Mouse (Mus musculus) cerebral cortex, adult 2 months (tissue): ENCODE data around the gene Rab3b.

ENCODE experiments used
- WGBS: fragments of 180-500 bp; shearing (Covaris S2); methylation state at CpG from one replicate; pipeline ENCODE4 v1.1.7; 2018; 5-methylcytosine and 5-hydroxymethylcytosine counted together

Rab3b gene

DNA sequence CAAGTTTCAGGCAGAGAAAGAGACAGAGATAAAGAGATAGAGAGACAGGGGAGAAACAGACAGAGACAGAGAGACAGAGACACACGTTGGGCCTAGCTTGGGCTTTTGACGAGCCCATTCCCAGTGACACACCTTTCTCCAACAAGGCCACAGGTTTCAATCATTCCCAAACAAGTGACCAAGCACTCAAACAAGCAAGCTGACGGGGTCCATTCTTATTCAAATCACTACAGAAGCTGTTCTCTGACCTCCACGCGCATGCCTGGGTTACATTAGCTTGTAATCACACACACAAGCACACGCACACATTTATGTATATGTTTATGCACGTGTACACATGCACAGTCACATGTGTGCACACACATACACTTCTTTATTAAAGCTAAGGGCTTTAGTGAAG is 21.6 kb downstream of the Rab3b start:
- WGBS: 81% methylated on average over 7 of the region's 7 CpGs

DNA sequence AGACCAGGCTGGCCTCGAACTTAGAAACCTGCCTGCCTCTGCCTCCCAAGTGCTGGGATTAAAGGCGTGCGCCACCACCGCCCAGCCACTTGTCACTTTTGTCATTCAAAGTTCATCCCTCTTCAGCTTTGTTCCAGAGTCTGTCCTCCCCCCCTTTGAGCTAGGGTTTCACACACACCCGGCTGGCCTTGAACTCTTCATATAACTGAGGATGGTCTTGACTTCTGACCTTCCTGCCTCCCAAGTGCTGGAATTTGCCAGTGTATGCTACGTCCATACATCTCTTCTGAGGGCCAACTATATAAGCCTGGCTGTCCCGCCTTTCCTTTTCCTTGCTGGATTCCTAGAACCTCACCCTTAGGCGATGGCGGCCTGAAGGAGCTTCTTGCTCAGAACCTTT is 24.0 kb downstream of the Rab3b start:
- WGBS: 94% methylated on average over 9 of the region's 9 CpGs

DNA sequence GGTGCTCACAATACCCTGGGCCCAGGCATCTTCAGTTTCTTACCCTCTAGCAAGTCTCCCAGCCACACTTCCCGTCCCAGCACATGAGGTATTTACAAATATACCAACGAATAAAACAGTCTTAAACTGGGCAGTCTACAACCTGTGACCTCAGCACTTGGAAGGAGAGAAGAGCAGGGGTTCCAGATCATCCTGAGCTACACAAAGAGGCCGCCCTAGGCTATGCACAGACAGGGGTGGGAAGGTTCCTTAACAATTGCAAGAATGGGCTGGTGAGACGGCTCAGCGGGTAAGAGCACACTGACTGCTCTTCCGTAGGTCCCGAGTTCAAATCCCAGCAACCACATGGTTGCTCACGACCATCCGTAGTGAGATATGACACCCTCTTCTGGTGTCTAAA is 24.5 kb downstream of the Rab3b start:
- WGBS: 94% methylated on average over 9 of the region's 9 CpGs

DNA sequence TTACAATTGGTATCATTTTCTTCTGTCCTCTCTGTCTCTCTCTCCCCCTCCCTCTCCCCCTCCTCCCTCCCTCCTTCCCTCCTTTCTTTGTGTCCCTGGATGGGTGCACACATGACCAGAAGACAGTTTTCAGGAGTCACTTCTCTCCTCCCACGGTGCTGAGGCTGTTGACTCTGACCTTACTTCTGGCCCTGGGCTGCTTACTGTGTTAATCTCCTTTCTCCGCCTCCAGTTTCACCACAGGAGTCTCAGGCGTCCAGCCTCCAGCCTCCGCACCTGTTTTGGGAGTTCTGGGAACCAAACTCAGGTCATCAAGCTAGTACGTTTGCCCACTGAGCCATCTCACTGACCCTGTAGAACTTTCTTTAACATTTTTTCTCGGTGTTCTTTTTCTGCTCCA is 25.2 kb downstream of the Rab3b start:
- 68% methylated on average over 6 of the region's 6 CpGs for WGBS

DNA sequence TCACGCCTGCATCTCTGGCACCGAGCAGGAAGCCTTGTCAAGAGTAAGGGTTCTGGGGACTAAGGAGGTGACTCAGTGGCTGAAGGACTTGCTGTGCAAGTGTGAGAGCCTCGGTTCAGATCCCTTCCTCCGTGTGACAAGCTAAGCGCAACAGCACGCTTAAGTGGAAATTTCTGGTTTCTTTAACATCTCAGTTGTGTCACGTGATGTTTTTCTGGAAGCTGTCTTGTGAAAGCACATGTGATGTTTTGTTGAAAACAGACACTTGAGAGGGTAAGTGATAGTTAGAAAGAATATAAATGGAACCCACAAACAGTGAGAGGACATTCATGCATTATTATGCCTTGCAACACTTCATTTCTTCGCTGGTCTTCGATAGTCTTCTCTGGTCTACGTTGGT is 25.9 kb downstream of the Rab3b start:
- 89% methylated on average over 10 of the region's 10 CpGs for WGBS

DNA sequence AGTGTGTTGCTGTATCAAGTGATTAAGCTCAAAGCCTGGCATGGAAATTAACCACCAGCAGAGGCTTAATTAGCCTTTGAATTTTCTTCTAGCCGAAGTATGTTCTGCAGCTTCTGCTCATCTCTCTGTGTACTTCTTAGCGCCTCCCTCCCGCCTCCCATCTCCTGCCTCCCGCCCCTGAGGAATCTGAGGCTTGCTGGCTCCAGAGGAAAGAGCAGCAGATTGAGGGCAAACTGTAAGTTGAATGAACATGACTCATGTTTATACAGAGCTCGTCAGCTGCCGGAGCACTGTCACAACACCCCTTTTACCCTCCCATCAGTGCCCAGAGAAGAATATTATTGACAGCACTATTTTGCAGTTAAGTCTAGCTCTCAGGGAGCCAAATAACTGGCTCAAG is 27.0 kb downstream of the Rab3b start:
- WGBS: 18% methylated on average over 6 of the region's 6 CpGs

DNA sequence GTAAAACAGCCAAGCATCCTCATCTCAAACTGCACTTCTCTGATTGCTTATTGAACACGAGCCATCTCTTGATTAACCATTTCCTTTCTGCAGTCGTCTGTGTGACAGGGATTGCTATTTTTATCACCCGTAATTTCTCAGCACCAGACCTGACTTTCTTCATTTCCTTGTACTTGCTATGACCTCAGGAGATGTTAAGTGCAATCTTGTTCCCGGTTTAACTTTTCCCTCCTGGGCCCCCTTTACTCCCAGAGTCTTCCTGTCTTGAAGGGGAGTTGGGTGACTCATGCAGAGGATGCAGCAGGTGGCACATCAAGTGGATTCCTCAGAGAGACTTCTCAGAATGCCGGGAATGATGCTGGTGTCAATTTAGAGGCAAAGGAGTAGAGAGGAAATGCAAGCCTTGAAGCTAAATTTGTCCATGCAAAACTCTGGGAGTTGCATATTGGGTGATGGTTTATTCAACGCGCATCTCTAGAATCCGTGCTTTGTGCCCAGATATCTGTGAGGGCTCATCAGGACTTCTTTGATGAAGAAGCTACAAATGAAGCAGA is 31.1 kb downstream of the Rab3b start:
- WGBS: 43% methylated on average over 8 of the region's 8 CpGs

DNA sequence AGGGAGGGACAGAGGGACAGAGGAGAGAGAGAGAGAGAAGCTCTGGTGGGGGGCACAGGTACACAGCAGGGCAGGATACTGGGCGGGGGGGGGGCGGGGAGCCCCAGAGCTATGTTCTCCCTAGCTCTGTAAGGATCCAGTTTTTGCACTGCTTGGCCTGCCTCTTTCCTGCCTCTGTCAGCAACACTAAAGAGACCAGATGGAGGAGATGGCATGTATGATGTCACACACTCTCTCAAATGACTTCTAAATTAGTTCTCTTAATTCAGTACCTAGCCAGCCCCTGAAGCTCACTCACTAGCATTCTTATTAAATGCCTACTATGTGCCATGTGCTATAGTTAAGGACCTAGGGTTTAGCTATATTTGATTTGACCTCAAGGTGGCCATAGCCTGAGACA is 33.0 kb downstream of the Rab3b start:
- 79% methylated on average over 2 of the region's 2 CpGs for WGBS

DNA sequence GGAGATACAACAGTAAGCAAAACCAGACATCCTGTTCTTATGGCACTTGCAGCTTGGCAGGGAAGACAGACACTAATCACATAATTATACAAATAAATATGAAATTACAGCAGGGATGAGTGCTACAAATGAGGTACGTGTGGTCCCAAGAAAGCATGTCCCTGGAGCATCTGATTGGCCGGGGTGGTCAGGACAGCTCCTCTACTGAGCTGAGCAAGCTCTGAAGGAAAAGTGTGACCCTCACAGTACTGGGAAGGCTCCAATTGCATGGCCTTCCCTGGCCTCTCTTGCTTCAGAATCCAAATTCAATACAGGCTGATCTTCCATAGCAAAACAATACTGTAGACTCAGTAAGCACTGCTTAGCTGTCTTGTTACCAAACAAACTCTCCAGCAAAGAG is 34.3 kb downstream of the Rab3b start:
- 92% methylated on average over 2 of the region's 2 CpGs for WGBS

DNA sequence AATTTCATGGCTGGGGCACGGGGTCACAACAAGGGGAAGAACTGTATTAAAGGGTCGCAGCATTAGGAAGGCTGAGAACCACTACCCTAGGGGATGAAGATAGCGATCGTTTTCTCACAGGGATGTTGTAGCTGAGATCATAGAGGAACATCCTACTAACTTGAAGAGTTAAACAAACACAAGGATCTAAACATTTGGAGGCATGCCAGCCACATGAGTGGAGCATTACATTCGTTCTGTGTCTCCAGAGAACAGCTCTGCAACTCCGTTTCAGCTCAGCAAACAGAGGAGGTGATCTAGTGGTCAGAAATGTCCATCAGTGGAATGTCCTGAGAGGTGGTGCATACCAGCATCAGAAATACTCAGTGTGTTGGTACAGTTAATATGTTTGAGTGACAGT is 35.5 kb downstream of the Rab3b start:
- WGBS: 62% methylated on average over 6 of the region's 6 CpGs

DNA sequence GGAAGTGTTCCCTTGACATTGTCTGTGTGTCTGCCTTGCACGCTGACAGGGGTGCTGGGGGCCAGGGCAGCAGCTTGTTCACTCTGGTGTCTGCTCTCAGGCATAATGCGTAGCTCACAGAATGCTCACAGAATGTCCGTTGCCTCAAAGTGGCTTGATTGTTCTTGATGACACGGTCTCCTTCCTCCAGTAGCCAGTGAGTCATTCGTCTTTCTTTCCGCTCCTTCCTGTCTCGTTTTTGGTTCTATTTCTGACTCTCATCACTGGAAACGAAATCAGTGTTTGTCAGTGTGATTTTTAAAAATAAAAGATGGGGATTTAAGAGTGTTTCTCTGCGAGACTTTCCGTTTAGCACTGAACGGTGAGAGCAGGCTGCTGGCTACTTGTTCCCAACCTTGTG is 36.2 kb downstream of the Rab3b start:
- WGBS: 27% methylated on average over 11 of the region's 11 CpGs

DNA sequence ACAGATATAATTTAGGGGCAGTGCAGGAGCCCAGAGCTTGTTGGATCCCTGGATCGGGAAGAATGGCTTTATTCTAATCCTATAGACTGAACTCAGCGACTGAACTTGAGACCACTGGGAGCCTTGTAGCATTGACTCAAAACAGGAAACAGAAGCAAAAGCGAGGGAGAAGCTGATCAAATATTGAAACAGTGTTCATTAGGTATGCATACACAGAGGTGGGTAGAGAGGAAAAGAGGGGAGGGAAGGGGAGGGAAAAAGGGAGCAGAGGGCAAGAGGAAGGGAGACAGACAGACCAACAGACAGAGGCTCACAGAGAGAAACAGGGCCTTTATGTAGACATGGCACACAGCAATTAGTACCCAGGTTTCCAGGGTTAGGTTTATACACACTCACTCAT is 38.8 kb downstream of the Rab3b start:
- WGBS: 79% methylated on average over 3 of the region's 3 CpGs

DNA sequence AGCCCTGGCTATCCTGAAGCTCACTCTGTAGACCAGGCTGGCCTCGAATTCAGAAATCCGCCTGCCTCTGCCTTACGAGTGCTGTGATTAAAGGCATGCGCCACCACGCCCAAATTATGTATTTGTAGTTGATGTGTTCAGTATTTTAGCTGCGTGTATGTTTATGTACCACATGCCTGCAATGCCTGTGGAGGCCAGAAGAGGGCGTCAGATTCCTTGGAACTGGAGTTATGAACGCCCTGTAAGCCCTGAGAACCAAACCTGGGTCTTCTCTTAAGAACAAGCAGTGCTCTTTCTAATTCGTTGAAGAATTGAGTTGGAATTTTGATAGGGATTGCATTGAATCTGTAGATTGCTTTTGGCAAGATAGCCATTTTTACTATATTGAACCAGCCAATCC is 49.1 kb downstream of the Rab3b start:
- WGBS: 83% methylated on average over 9 of the region's 9 CpGs

DNA sequence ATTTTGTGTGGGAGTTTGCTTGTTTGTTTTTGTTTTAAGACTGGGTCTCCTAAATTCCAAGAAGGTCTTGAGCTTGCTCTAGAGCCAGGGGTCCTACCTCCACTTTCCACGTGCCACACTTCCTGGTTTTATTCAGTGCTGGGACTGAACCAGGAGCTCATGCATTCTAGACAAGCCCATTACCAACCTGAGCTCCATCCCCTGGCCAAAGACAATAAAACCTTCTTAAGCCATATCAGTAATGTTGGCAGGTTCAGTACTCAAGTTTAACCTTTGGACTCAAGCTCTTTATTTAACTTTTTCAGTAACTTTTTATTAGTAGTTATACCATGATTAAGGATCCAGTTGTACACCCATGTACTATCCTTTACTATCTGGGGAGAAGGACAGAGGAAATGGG is 54.3 kb downstream of the Rab3b start:
- WGBS: 72% methylated on average over 1 of the region's 1 CpGs

DNA sequence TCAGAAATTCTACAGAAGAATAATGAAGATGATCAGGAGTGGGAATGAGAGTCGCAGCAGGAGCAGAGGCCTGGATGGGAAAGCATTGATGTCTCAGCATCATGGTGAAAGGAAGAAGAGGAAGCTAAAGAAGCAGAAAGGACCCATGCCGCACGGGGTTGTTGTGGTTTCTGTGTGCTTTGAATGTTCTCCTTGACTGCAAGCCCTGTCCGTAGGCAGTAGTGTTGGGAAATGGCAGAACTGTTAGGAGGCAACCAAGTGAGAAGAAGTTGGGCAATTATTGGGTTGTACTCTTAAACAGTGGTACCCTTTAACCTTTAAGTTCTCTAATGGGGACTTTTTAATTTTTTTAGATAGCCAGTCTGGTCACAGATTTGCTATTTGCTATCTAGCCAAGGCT is 56.0 kb downstream of the Rab3b start:
- WGBS: 76% methylated on average over 4 of the region's 4 CpGs

DNA sequence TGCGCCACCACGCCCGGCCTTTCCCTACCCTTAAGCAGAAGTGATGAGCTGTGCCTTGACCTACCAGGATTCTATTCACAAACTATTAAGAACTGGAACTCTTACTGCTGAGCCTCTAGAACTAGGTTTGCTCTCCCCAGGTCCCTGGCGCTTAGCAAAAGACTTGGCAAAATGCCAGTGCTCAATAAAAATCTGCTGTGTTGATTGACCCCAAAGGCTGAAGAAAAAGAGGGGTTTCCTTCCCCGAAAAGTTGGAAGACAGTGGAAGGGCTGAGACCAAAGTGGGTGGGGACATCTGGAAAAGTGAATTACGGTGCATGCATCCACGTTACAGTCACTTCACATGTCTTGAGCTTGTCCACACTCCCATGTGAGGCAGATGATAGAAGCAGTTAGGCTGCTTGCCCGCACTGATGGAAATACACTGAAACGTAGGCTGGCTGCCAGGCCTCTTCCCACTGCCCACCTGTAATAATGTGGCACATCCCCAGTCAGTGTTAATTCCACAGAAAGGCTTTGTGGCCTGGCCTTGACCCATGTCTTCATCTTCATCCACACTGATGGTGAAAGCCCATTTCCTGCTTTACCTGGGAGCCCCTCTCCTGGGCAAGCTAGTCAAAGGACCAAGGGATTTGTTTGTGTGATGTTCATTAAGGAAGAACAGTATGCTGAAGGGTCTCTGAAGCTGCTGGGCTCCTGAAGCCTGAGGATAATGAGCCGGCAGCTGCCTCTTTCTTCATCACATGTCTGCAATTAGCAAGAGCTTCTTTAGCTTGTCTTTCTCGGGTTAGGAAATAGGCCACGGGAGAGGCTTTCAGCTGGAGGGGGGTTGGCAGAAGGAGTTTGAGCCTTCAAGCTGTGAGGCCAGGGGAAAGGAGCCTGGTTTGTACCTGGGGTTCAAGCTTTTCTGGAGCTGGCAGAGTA is 59.2 kb downstream of the Rab3b start:
- 51% methylated on average over 12 of the region's 12 CpGs for WGBS

DNA sequence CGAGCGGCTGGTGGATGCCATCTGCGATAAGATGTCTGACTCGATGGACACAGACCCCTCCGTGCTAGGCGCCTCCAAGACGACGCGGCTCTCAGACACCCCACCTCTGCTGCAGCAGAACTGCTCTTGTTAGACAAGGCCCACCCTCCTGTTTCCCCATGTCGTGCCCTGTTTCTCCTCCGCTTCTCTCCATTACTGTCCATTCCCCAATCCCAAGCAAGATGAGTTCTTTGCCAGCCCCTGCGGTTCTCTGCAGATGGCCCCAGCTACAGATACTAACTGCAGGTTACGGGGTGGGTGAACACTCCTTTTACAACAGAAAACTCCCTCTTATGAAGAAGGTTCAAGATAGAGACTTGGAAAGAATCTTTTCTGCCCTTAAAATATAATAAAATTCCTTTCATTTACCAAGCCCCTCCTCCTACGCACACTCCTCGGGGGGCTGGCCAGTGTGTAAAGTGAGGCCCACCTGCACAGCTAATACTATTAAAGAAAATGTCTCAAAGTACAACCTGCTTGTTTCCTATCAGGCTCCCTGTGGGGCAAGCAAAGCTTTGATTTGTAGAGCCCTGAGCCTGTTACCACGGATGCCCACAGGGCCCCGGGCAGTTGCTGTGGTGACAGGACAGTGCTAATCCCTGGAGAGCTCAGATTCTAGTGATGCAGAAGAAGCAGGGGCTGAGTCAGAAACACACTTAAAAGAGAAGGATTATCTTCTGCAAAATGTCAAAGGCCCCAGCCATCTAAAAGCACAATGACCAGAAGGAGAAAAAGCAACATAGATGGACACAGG is 62.0 kb downstream of the Rab3b start:
- WGBS: 79% methylated on average over 17 of the region's 17 CpGs

DNA sequence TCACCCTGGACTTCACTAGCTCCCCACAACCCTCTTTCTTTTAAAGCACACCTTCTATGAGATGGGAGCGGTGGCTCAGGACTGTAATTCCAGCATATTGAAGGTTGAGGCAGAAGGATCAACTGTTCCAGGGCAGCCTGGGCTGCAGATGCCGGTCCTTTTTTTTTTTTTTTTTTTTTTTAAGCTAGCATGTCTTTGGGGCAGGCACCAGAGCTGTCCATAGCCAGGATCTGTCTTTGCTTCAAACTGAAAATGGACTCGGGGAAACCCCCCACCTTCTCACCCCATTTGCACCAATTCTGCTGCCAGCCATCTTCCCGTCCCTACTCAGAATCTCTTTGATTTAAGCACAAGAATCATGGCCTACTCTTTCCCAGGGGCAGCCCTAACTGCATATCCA is 63.3 kb downstream of the Rab3b start:
- 94% methylated on average over 4 of the region's 4 CpGs for WGBS

DNA sequence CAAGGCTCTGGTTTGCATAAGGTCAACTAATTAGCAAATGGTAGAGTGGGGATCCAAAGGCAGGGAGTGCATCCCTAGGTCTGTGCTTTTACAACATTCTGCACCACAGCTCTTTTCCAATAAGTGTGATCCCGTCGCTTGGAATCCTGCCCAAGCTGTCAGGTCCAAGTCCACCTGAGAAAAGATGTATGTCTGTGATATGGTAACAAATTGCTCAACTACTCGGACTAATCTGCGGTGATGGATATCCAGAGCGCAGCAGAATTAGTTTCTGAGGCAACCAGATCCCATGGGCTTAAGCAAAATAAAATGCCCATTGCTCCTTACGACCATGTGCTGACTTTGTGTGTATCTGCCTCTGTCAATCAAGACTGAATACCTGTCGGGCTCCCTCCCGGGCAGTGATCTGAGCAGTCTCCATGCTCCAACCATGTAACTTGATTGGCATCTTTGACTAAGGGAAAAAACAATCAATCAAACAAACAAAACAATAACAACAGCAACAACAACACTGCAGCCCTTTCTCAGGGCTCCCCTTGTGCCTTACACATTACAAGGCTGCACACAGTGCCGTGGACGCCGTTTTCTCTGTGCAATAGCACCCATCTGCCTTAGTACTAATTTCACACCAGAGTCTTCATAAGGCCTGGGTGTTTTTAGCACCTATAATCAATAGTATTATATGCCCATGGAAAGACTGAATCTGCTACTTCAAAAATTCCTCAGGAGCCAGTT is 64.3 kb downstream of the Rab3b start:
- whole genome bisulfite sequencing: 88% methylated on average over 11 of the region's 11 CpGs

DNA sequence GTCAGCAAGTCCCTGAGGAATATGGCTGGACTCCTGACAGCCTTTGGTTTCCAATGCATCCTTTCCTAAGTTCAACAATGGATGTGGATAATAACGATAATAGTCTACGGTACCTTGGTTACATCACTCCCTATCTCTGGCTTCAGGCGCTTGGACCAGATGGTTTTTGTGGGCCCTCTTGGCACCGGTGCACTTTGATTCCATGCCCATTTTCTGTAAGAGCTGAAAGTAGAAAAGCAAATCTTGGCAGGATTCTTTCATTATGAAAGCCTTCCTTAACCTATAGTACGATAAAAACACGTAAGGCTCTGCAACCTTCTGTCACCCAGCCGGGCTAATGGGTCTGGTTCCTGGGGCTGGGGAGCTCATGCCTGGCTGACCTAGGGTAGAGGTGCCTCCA is 70.3 kb downstream of the Rab3b start:
- WGBS: 32% methylated on average over 7 of the region's 7 CpGs

DNA sequence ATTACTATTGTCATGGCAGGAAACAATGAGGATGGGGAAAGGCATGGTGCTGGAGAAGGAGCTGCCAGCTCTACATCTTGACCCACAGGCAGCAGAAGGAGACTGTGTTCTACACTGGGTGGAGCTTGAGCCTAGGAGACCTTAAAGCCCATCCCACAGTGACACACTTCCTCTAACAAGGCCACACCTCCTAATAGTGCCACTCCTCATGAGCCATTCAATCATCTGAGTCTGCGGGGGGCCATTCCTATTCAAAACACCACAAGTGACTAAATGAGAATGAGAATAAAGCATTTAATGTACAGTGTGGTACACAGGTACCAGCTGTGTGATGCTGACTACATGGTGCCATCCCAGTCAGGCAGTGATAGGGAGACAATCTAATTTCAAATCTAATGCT is 71.3 kb downstream of the Rab3b start:
- 92% methylated on average over 1 of the region's 1 CpGs for WGBS

DNA sequence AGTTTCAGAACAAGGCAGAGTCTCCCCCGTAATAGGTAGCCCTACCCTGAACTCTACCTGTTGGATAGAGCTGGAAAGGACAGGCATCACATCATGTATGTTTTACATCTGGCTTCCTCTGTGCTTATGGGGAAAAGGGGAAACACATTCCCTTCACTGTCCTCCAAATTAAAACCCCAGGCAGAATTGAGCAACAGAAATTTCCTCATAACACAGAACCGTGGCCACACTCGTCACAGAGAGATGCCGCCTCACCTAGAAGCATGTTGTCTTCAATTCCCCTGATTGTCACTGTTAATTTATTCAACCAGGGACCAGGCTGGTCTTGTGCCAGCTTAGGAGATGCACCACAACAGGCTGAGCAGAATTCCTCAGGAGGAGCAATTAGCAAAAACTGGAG is 72.8 kb downstream of the Rab3b start:
- WGBS: 85% methylated on average over 4 of the region's 4 CpGs
